Mouse (Mus musculus) MEL (cell line): ENCODE data around the gene Cul9. TPM values are rescaled to one million over a fixed set of nuclear protein-coding genes. Genes with fewer than 3 reads are reported as not detected.

ENCODE experiments used
- DNase-seq: peaks from one replicate; pipeline ENCODE4 v3.0.0; 2011; ENCODE audit warnings: low read depth, low spot score
- H3K27ac ChIP-seq: 2 replicates; pipeline ENCODE4 v1.5.1; 2012; ENCODE audit warnings: low read depth, mild to moderate bottlenecking, control low read depth, low read length, moderate library complexity; ENCODE audit not compliant: control insufficient read depth
- H3K27me3 ChIP-seq, 2 experiments: fragments of 150-350 bp in 1 of 2; sonication (generic) in 1 of 2; 2 replicates each; pipeline ENCODE4 v1.6.1; 2012; ENCODE audit warnings: low read length in 2 of 2, mild to moderate bottlenecking in 2 of 2, improper control_type of control experiment in 1 of 2, moderate library complexity in 1 of 2; ENCODE audit not compliant: insufficient read depth in 2 of 2, control insufficient read depth in 1 of 2
- H3K36me3 ChIP-seq, 2 experiments: 2 replicates each; pipeline ENCODE4 v1.6.1; 2012 to 2014; ENCODE audit warnings: low read length in 2 of 2, improper control_type of control experiment in 1 of 2, inconsistent platforms in 1 of 2, mild to moderate bottlenecking in 1 of 2; ENCODE audit not compliant: insufficient read depth in 2 of 2, control insufficient read depth in 1 of 2
- H3K4me1 ChIP-seq, 2 experiments: fragments of 150-350 bp in 1 of 2; sonication (generic) in 1 of 2; 2 replicates each; pipeline ENCODE4 v1.6.1; 2012; ENCODE audit warnings: low read length in 2 of 2, improper control_type of control experiment in 1 of 2, mild to moderate bottlenecking in 1 of 2; ENCODE audit not compliant: insufficient read depth in 2 of 2, control insufficient read depth in 1 of 2
- H3K4me3 ChIP-seq, 2 experiments: fragments of 150-350 bp in 1 of 2; sonication (generic) in 1 of 2; 2 replicates each; pipeline ENCODE4 v1.5.1; 2012; ENCODE audit warnings: low read depth in 2 of 2, low read length in 2 of 2, mild to moderate bottlenecking in 2 of 2, moderate library complexity in 2 of 2, control low read depth in 1 of 2, improper control_type of control experiment in 1 of 2; ENCODE audit not compliant: control insufficient read depth in 1 of 2, insufficient read depth in 1 of 2
- H3K79me2 ChIP-seq: 2 replicates; pipeline ENCODE4 v1.6.1; 2012; ENCODE audit warnings: mild to moderate bottlenecking, low read length, moderate library complexity; ENCODE audit not compliant: control insufficient read depth, poor library complexity, insufficient read depth
- H3K9ac ChIP-seq: 2 replicates; pipeline ENCODE4 v1.6.1; 2012; ENCODE audit warnings: low read depth, mild to moderate bottlenecking, control low read depth, low read length, moderate library complexity; ENCODE audit not compliant: control insufficient read depth, poor library complexity, severe bottlenecking
- H3K9me3 ChIP-seq: fragments of 150-350 bp; sonication (generic); replicated peaks from 2 replicates; pipeline ENCODE4 v1.6.1; 2012; ENCODE audit warnings: mild to moderate bottlenecking, low read length, improper control_type of control experiment, moderate library complexity; ENCODE audit not compliant: insufficient read depth
- BHLHE40 ChIP-seq: IDR thresholded peaks from 2 replicates; pipeline ENCODE4 v1.6.1; 2012; ENCODE audit warnings: low read depth, mild to moderate bottlenecking, inconsistent platforms, low read length, improper control_type of control experiment, borderline replicate concordance
- CHD1 ChIP-seq: IDR thresholded peaks from 2 replicates; pipeline ENCODE4 v1.6.1; 2012; ENCODE audit warnings: low read depth, mild to moderate bottlenecking, inconsistent platforms, low read length, improper control_type of control experiment
- E2F4 ChIP-seq: IDR thresholded peaks from 2 replicates; pipeline ENCODE4 v1.6.1; 2011; ENCODE audit warnings: low read depth, low read length, improper control_type of control experiment, borderline replicate concordance
- ELF1 ChIP-seq: IDR thresholded peaks from 2 replicates; pipeline ENCODE4 v1.6.1; 2014; ENCODE audit warnings: low read depth, mild to moderate bottlenecking, inconsistent platforms, low read length, improper control_type of control experiment, moderate library complexity
- GABPA ChIP-seq: IDR thresholded peaks from 2 replicates; pipeline ENCODE4 v1.6.1; 2012; ENCODE audit warnings: low read depth, mild to moderate bottlenecking, inconsistent platforms, low read length, improper control_type of control experiment, moderate library complexity
- GATA1 ChIP-seq: IDR thresholded peaks from 2 replicates; pipeline ENCODE4 v1.6.1; 2011; ENCODE audit warnings: low read depth, low read length, improper control_type of control experiment
- HCFC1 ChIP-seq: IDR thresholded peaks from 2 replicates; pipeline ENCODE4 v1.6.1; 2012; ENCODE audit warnings: low read depth, mild to moderate bottlenecking, inconsistent platforms, low read length, improper control_type of control experiment, moderate library complexity
- MXI1 ChIP-seq: IDR thresholded peaks from 2 replicates; pipeline ENCODE4 v1.6.1; 2011; ENCODE audit warnings: mild to moderate bottlenecking, low read depth, low read length, improper control_type of control experiment
- RCOR1 ChIP-seq: IDR thresholded peaks from 2 replicates; pipeline ENCODE4 v1.6.1; 2012; ENCODE audit warnings: low read depth, mild to moderate bottlenecking, inconsistent platforms, low read length, improper control_type of control experiment
- ZC3H11A ChIP-seq: IDR thresholded peaks from 2 replicates; pipeline ENCODE4 v1.6.1; 2012; ENCODE audit warnings: low read depth, mild to moderate bottlenecking, inconsistent platforms, low read length, improper control_type of control experiment
- ZMIZ1 ChIP-seq: IDR thresholded peaks from 2 replicates; pipeline ENCODE4 v1.6.1; 2012; ENCODE audit warnings: low read depth, mild to moderate bottlenecking, inconsistent platforms, low read length, improper control_type of control experiment, moderate library complexity
- polyA plus RNA-seq, 2 experiments: library from polyadenylated mRNA; stranded (reverse) in 1 of 2; unstranded in 1 of 2; fragments of >175 nt in 1 of 2; fragments of >200 nt in 1 of 2; gene quantifications; 2 replicates each; pipeline versions ENCODE4 v1.2.1 to v1.2.4; 2012; ENCODE audit warnings: low replicate concordance in 2 of 2, low read depth in 1 of 2; ENCODE audit not compliant: insufficient read length in 2 of 2, insufficient read depth in 1 of 2, missing spikeins in 1 of 2
- total RNA-seq: library from RNA; depleted of rRNA; stranded (reverse); fragments of 300-350 nt; gene quantifications from 2 replicates; pipeline ENCODE4 v1.2.3, GENCODE M21; 2012; rRNA removed

Gene Cul9
- total and polyA plus RNA-seq, 3 experiments = 3.6 to 10.7 TPM; not detected in 1

GRCm38 (mm10) chr17:46452683-46453082 is 93.5 kb downstream of the Cul9 start:
- no peak for DNase-seq
- H3K27ac ChIP-seq = no peak overlapping the region
- H3K4me3 ChIP-seq = no peak overlapping the region
- no peak overlapping the region for H3K9ac ChIP-seq
- H3K9me3 ChIP-seq = no peaks in the 10 kb centered on the region
- no peaks in the 10 kb centered on the region for H3K36me3 ChIP-seq
- TF ChIP-seq RCOR1 = no peak
- no peak for TF ChIP-seq GABPA
- TF ChIP-seq MXI1 = no peak
- TF ChIP-seq ELF1 = no peak
- no peak for TF ChIP-seq E2F4
- TF ChIP-seq BHLHE40 = no peak
- no peak for TF ChIP-seq HCFC1
- no peak for TF ChIP-seq ZMIZ1
- TF ChIP-seq CHD1 = no peak
- TF ChIP-seq GATA1 = no peak
- no peak for TF ChIP-seq ZC3H11A
- TF ChIP-seq, all 39 proteins: peak for 0
- no peaks in the 10 kb centered on the region for H3K79me2 ChIP-seq
- no peaks in the 10 kb centered on the region for H3K4me1 ChIP-seq
- peaks cover 0 to 3% of the 10 kb centered on the region in 2 experiments; a peak in 1 of 4 replicates for H3K27me3 ChIP-seq

Other genes with a start within 250 kb of the Cul9 start
- gene Dlk2, start 249.0 kb downstream of the Cul9 start, total RNA-seq = not detected in 2 replicates
- under 1 TPM in 1 of 2 experiments, not detected in 1; 0.07 TPM for gene Dlk2, start 249.0 kb downstream of the Cul9 start, polyA plus RNA-seq
- 2.8 and 4.0 TPM in 2 replicates for gene Abcc10, start 218.0 kb downstream of the Cul9 start, total RNA-seq
- gene Abcc10, start 218.0 kb downstream of the Cul9 start, polyA plus RNA-seq = 1 to 10 TPM in 1 of 2 experiments, not detected in 1; 6.2 TPM
- gene Zfp318, start 162.7 kb downstream of the Cul9 start, total RNA-seq = 7.9 and 8.1 TPM in 2 replicates
- gene Zfp318, start 162.7 kb downstream of the Cul9 start, polyA plus RNA-seq = 10 to 100 TPM; 21.3 to 36.8 TPM
- gene Crip3, start 117.5 kb downstream of the Cul9 start, total RNA-seq = not detected in 2 replicates
- gene Crip3, start 117.5 kb downstream of the Cul9 start, polyA plus RNA-seq = not detected
- not detected in 2 replicates for gene Slc22a7, start 107.9 kb downstream of the Cul9 start, total RNA-seq
- not detected for gene Slc22a7, start 107.9 kb downstream of the Cul9 start, polyA plus RNA-seq
- gene Ttbk1, start 58.7 kb downstream of the Cul9 start, total RNA-seq = not detected in 2 replicates
- gene Ttbk1, start 58.7 kb downstream of the Cul9 start, polyA plus RNA-seq = under 1 TPM in 1 of 2 experiments, not detected in 1; 0.08 TPM
- gene Dnph1, start 49.7 kb downstream of the Cul9 start, total RNA-seq = 37.2 and 40.8 TPM in 2 replicates
- 10 to 100 TPM in 1 of 2 experiments, not detected in 1; 86.5 TPM for gene Dnph1, start 49.7 kb downstream of the Cul9 start, polyA plus RNA-seq
- 38.9 and 43.9 TPM in 2 replicates for gene Srf, start 9.8 kb upstream of the Cul9 start, total RNA-seq
- 100 to 1,000 TPM in 1 of 2 experiments, not detected in 1; 114 TPM for gene Srf, start 9.8 kb upstream of the Cul9 start, polyA plus RNA-seq
- gene Ptk7, start 83.1 kb upstream of the Cul9 start, total RNA-seq = 0.04 and 0.39 TPM in 2 replicates
- under 1 TPM in 1 of 2 experiments, not detected in 1; 0.10 TPM for gene Ptk7, start 83.1 kb upstream of the Cul9 start, polyA plus RNA-seq
- 4.6 and 5.4 TPM in 2 replicates for gene Klc4, start 99.6 kb upstream of the Cul9 start, total RNA-seq
- gene Klc4, start 99.6 kb upstream of the Cul9 start, polyA plus RNA-seq = 1 to 10 TPM in 1 of 2 experiments, not detected in 1; 9.5 TPM
- gene Mrpl2, start 99.8 kb upstream of the Cul9 start, total RNA-seq = 224 and 237 TPM in 2 replicates
- 100 to 1,000 TPM in 1 of 2 experiments, not detected in 1; 207 TPM for gene Mrpl2, start 99.8 kb upstream of the Cul9 start, polyA plus RNA-seq
- 32.6 and 35.1 TPM in 2 replicates for gene Cul7, start 103.9 kb upstream of the Cul9 start, total RNA-seq
- 10 to 100 TPM; 35.8 to 45.8 TPM for gene Cul7, start 103.9 kb upstream of the Cul9 start, polyA plus RNA-seq
- gene Rrp36, start 128.0 kb upstream of the Cul9 start, total RNA-seq = 43.6 and 55.3 TPM in 2 replicates
- 10 to 100 TPM in 1 of 2 experiments, not detected in 1; 51.2 TPM for gene Rrp36, start 128.0 kb upstream of the Cul9 start, polyA plus RNA-seq
- gene Mea1, start 132.4 kb upstream of the Cul9 start, total RNA-seq = 75.1 and 84.0 TPM in 2 replicates
- gene Mea1, start 132.4 kb upstream of the Cul9 start, polyA plus RNA-seq = 100 to 1,000 TPM in 1 of 2 experiments, not detected in 1; 124 TPM
- gene Klhdc3, start 134.5 kb upstream of the Cul9 start, total RNA-seq = 93.6 and 95.0 TPM in 2 replicates
- 100 to 1,000 TPM in 1 of 2 experiments, not detected in 1; 203 TPM for gene Klhdc3, start 134.5 kb upstream of the Cul9 start, polyA plus RNA-seq
- gene Ppp2r5d, start 158.7 kb upstream of the Cul9 start, total RNA-seq = 45.1 and 47.6 TPM in 2 replicates
- gene Ppp2r5d, start 158.7 kb upstream of the Cul9 start, polyA plus RNA-seq = 10 to 100 TPM; 80.4 to 82.9 TPM
- gene Pex6, start 165.1 kb upstream of the Cul9 start, total RNA-seq = 17.7 and 23.0 TPM in 2 replicates
- 10 to 100 TPM in 1 of 2 experiments, not detected in 1; 31.2 TPM for gene Pex6, start 165.1 kb upstream of the Cul9 start, polyA plus RNA-seq
- 0.23 and 0.62 TPM in 2 replicates for gene Gnmt, start 182.8 kb upstream of the Cul9 start, total RNA-seq
- 1 to 10 TPM in 1 of 2 experiments, not detected in 1; 1.6 TPM for gene Gnmt, start 182.8 kb upstream of the Cul9 start, polyA plus RNA-seq
- 48.7 and 61.4 TPM in 2 replicates for gene Cnpy3, start 205.8 kb upstream of the Cul9 start, total RNA-seq
- gene Cnpy3, start 205.8 kb upstream of the Cul9 start, polyA plus RNA-seq = 10 to 100 TPM in 1 of 2 experiments, not detected in 1; 90.2 TPM
- gene Ptcra, start 217.3 kb upstream of the Cul9 start, total RNA-seq = 1.7 and 2.0 TPM in 2 replicates
- 1 to 10 TPM in 1 of 2 experiments, not detected in 1; 1.8 TPM for gene Ptcra, start 217.3 kb upstream of the Cul9 start, polyA plus RNA-seq
- gene 2310039H08Rik, start 226.2 kb upstream of the Cul9 start, total RNA-seq = 41.3 and 42.2 TPM in 2 replicates
- gene 2310039H08Rik, start 226.2 kb upstream of the Cul9 start, polyA plus RNA-seq = 10 to 100 TPM in 1 of 2 experiments, not detected in 1; 53.2 TPM
- gene Rpl7l1, start 236.3 kb upstream of the Cul9 start, total RNA-seq = 152 and 166 TPM in 2 replicates
- gene Rpl7l1, start 236.3 kb upstream of the Cul9 start, polyA plus RNA-seq = 100 to 1,000 TPM; 174 to 342 TPM